Mouse (Mus musculus) C2C12 (cell line): ENCODE data around the gene Map3k14. TPM values are rescaled to one million over a fixed set of nuclear protein-coding genes. Genes with fewer than 3 reads are reported as not detected.

Source experiments
- H3K27me3 ChIP-seq: one replicate; pipeline ENCODE4 v1.6.1; 2011; ENCODE audit not compliant: control insufficient read depth, insufficient read depth, insufficient read length
- H3K36me3 ChIP-seq: one replicate; pipeline ENCODE4 v1.6.1; 2011; ENCODE audit not compliant: control insufficient read depth, insufficient read depth
- H3K4me3 ChIP-seq: one replicate; pipeline ENCODE4 v1.5.1; 2011; ENCODE audit warnings: mild to moderate bottlenecking, control low read depth; ENCODE audit not compliant: poor library complexity, insufficient read depth, severe bottlenecking
- H3K79me2 ChIP-seq: one replicate; pipeline ENCODE4 v1.6.1; 2011; ENCODE audit not compliant: control insufficient read depth, insufficient read depth
- H3K79me3 ChIP-seq: one replicate; pipeline ENCODE4 v1.6.1; 2011; ENCODE audit warnings: low read depth, control low read depth
- H3ac ChIP-seq: one replicate; pipeline ENCODE3; 2011; ENCODE audit warnings: low read depth; ENCODE audit not compliant: control insufficient read depth, insufficient read length
- CEBPB ChIP-seq: IDR thresholded peaks from one replicate; pipeline ENCODE4 v1.6.1; 2011; ENCODE audit warnings: low read depth, mild to moderate bottlenecking, control low read depth, moderate library complexity
- CTCF ChIP-seq: IDR thresholded peaks from one replicate; pipeline ENCODE4 v1.5.1; 2011; ENCODE audit not compliant: control insufficient read depth, insufficient read depth, insufficient read length
- FOSL1 ChIP-seq: IDR thresholded peaks from one replicate; pipeline ENCODE4 v1.8.0; 2011; ENCODE audit warnings: mild to moderate bottlenecking, low read length; ENCODE audit not compliant: poor library complexity, insufficient read depth, severe bottlenecking
- MAX ChIP-seq: IDR thresholded peaks from one replicate; pipeline ENCODE4 v1.6.1; 2011; ENCODE audit warnings: mild to moderate bottlenecking, control low read depth
- MYOD1 ChIP-seq: IDR thresholded peaks from one replicate; pipeline ENCODE4 v1.6.1; 2011; ENCODE audit warnings: low read depth; ENCODE audit not compliant: control insufficient read depth, insufficient read length
- MYOG ChIP-seq: IDR thresholded peaks from one replicate; pipeline ENCODE4 v1.6.1; 2011; ENCODE audit not compliant: control insufficient read depth, insufficient read length; ENCODE audit errors: extremely low read depth
- USF1 ChIP-seq: IDR thresholded peaks from one replicate; pipeline ENCODE4 v1.6.1; 2011; ENCODE audit warnings: low read depth, mild to moderate bottlenecking, control low read depth, moderate library complexity
- polyA plus RNA-seq: library from polyadenylated mRNA; unstranded; fragments of >200 nt; fragmentation: generic; extraction: Trizol; gene quantifications from one replicate; pipeline ENCODE4 v1.2.1, GENCODE M21; 2012; ENCODE audit warnings: missing spikeins

Gene Map3k14
- polyA plus RNA-seq, 1 experiment = 9.7 TPM

DNA sequence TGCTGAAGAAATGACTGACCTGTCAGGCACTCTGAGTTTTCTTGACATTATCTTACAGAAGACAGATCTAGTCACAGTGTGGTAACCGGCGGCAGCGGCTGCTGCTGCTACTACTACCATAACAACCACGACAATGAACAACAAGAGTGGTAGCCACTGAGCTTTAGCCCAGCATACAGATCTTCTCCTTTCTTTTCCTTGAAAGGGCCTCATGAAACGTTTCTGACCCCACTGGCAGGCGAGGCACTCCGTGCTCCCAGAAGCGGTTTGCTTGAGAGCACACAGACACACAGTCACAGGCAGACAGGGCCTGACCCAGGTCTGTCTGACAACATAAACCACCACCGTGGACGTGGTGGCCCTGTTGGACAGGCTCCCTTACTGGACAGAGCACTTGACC, 3.7 kb downstream of the Map3k14 start:
- peaks cover 22% of the 10 kb centered on the region for H3K36me3 ChIP-seq
- peaks cover 85% of the 10 kb centered on the region for H3K79me2 ChIP-seq
- no peak overlapping the region for H3K4me3 ChIP-seq
- no peak for TF ChIP-seq MYOD1
- H3K27me3 ChIP-seq = no peaks in the 10 kb centered on the region
- H3ac ChIP-seq = no peak overlapping the region
- H3K79me3 ChIP-seq = peaks cover 82% of the 10 kb centered on the region

DNA sequence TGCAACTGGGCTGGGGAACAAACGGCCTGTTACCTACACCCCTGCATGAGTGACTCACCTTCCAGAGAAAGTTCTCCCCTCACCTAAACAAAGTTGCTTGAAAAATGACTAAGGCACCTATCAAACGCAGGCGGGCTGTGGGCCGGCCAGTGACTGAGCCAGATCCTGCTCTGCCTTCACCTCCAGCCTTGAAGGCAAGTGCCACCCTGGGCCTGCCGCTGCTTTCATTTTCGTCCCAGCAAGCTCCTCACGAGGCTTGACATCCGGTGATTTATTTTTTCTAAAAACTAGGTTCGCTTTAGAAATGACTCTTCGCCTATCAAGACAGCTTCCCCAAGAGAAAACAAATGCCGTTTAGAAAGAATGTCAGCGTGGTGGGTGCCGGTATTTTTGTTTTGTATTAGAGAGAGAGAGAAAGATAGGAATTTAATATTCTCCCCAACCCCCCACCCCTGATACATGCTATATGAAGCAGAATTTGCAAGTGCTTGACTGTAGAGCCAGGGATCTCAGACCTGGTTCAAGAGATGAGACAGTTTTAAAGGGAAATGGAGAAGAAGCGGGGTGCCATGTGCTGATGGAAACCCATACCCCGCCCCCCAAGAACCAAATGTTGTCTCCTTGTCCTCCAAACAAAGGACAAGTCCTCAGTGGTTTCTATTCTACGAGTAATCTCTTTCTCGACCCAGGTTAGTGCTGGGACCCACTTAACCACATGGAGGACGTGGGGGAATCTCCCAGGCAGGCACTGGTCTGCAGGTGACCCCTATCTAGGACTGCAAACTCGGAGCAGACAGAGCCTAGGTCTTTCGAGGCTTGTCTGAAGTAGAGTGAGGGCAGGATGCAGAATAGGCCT, 4.6 kb downstream of the Map3k14 start:
- TF ChIP-seq CTCF (no peak), USF1 (no peak), MYOG (no peak), FOSL1 (no peak), MYOD1 (no peak), MAX (no peak), CEBPB (no peak)
- Histone ChIP-seq H3K27me3 (no peaks in the 10 kb centered on the region), H3K79me2 (peaks cover 94% of the 10 kb centered on the region), H3ac (no peak overlapping the region), H3K79me3 (peaks cover 90% of the 10 kb centered on the region), H3K4me3 (no peak overlapping the region), H3K36me3 (peaks cover 22% of the 10 kb centered on the region)

DNA sequence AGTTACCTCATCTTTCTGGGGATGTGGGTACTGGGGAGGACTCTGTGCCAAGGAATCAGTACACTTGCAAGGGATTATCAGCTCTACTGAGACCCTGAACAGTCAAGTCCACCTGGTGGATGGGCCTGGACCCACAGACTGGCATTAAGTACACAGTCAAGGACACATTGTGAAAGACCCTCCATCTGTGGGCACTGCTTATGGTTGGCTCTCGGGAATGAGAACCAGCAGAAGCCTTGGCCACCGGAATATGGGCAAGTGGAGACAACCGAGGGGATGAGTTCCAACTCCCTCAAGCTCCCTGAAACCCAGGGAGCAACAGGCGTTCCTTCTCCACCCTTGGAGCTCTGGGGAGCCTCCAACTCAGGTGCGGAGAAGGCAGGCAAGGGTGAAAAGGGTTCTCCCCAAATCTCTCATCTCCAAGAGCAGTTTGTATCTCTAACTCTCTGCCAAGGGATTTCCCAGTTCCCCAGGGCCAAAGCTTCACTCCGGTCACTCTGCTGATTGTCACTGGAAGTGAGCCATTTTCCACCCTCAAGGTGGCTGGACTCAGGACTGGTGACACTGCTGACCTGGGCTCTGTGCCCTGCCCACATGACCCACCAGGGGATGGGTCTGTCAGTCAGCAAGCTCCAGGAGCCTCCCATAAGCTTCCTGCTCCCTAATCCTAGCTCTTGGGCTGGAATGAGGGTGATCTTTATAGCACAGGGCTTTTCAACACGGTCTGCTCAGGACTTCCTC, 5.4 kb downstream of the Map3k14 start:
- H3ac ChIP-seq = no peak overlapping the region
- H3K36me3 ChIP-seq = peaks cover 30% of the 10 kb centered on the region
- H3K79me2 ChIP-seq = peaks cover 100% of the 10 kb centered on the region
- TF ChIP-seq MAX = no peak
- no peak for TF ChIP-seq CEBPB
- TF ChIP-seq MYOD1 = no peak
- TF ChIP-seq FOSL1 = no peak
- no peak for TF ChIP-seq CTCF
- no peak for TF ChIP-seq MYOG
- no peak for TF ChIP-seq USF1
- no peak overlapping the region for H3K4me3 ChIP-seq
- H3K79me3 ChIP-seq = peaks cover 96% of the 10 kb centered on the region
- H3K27me3 ChIP-seq = no peaks in the 10 kb centered on the region

DNA sequence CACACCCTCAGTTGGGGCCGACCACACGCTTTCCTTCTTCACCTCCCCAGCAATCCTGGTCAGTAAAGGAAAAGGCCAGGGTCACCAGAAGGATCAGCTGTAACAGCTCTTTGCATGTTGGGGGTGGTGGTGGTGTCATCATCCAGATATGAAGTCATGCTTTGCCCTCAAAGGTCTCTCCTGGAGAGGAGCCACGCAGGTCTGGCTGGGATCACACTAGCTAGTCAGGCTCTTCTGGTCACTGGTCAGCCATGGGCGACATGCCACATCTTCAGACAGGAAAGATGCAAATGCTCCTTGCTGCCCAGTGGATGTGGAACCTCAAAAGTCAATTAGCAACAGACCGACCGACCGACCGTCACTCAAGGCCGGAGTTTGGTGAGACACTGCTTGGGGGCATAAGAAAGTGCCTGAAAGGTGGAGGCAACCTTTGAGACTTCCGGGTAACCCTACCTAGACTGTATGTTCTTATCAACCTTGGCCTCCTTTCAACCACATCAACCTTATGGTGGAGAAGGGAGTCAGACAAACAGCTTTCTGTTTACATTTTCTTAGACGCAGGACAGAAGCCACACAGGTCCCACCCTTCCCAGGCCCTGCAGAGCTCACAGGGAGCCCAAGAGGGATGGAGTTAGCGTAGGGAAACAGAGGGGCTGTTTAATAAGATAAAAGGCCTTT, 6.6 kb downstream of the Map3k14 start:
- Histone ChIP-seq H3K36me3 (peaks cover 36% of the 10 kb centered on the region), H3K79me3 (peaks cover 89% of the 10 kb centered on the region), H3K27me3 (no peaks in the 10 kb centered on the region), H3ac (no peak overlapping the region), H3K4me3 (no peak overlapping the region), H3K79me2 (peaks cover 100% of the 10 kb centered on the region)
- no peak for TF ChIP-seq MYOG
- TF ChIP-seq CTCF = no peak
- no peak for TF ChIP-seq USF1
- TF ChIP-seq CEBPB = no peak
- TF ChIP-seq MAX = no peak
- TF ChIP-seq MYOD1 = no peak
- TF ChIP-seq FOSL1 = no peak

DNA sequence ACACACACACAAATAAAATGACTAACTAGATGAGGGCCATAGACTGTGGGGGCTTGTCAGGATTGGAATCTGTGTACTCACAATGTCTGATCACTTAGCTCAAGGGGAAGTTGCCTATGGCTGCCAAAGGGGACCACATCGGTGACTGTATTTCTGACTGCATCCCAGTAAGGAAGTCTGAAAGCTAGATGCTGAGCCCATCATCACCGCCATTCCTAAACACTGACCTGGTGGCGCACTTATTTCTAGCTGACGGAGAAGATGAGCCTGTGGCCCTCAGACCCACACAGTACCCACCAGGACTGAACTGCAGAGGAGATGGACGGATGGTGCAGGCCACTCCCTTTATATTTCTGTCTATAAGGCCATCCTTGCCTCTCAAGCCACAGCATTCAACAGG, 7.2 kb downstream of the Map3k14 start:
- peaks cover 100% of the 10 kb centered on the region for H3K79me2 ChIP-seq
- H3K36me3 ChIP-seq = peaks cover 36% of the 10 kb centered on the region
- TF ChIP-seq FOSL1 (no peak), MAX (no peak), MYOG (no peak), CTCF (no peak), MYOD1 (no peak), CEBPB (no peak), USF1 (no peak)
- no peak overlapping the region for H3K4me3 ChIP-seq
- no peaks in the 10 kb centered on the region for H3K27me3 ChIP-seq
- H3ac ChIP-seq = no peak overlapping the region
- H3K79me3 ChIP-seq = peaks cover 83% of the 10 kb centered on the region
